Mouse (Mus musculus): ENCODE measurements around the gene Neu3. TPM values are rescaled to one million over a fixed set of nuclear protein-coding genes. Genes with fewer than 3 reads are reported as not detected.
A peak's percentile ranks its signal among the peaks of the same experiment; 100 is the strongest.
"Not testable (repeated sequence)": the region's sequence is repeated elsewhere in the genome, so short reads cannot be mapped to it uniquely, and the experiment has no call there.

The Neu3 gene
- polyA plus RNA-seq, 1 experiment from 2014 or later: 1.1 TPM

GRCm38 (mm10) chr7:99810814-99811213 lies 17.4 kb downstream of the Neu3 start:
- H3K36me3 ChIP-seq (ENCODE audit: control insufficient read depth, insufficient read depth, low read length): no peaks in the 10 kb centered on the region
- no peak overlapping the region for H3K27ac ChIP-seq (replicated peaks; ENCODE audit: low read depth, low read length)
- no peaks in the 10 kb centered on the region for H3K27me3 ChIP-seq (ENCODE audit: control insufficient read depth, insufficient read depth, low read length)
- 91% methylated on average over 2 of the region's 2 CpGs for WGBS
- no peak overlapping the region for H3K4me3 ChIP-seq (ENCODE audit: low read depth, low read length)
- ATAC-seq (ENCODE audit: insufficient number of reproducible peaks, low FRiP score, low TSS enrichment, low read depth): no peak
- no peak overlapping the region for H3K9ac ChIP-seq (ENCODE audit: low read length)
- no peak overlapping the region for H3K4me2 ChIP-seq (ENCODE audit: low read depth, severe bottlenecking)
- no peaks in the 10 kb centered on the region for H3K4me1 ChIP-seq (ENCODE audit: control insufficient read depth, insufficient read depth, low read length)
- H3K9me3 ChIP-seq (ENCODE audit: control insufficient read depth, low read length): no peaks in the 10 kb centered on the region
- no peak for DNase-seq (ENCODE audit: low spot score)

GRCm38 (mm10) chr7:99807043-99807442 lies 21.2 kb downstream of the Neu3 start:
- ATAC-seq (ENCODE audit: insufficient number of reproducible peaks, low FRiP score, low TSS enrichment, low read depth); H3K27me3 ChIP-seq (ENCODE audit: control insufficient read depth, insufficient read depth, low read length): not testable (repeated sequence)

GRCm38 (mm10) chr7:99805340-99805739 lies 22.9 kb downstream of the Neu3 start:
- H3K9me3 ChIP-seq (ENCODE audit: control insufficient read depth, low read length): no peaks in the 10 kb centered on the region
- DNase-seq (ENCODE audit: low spot score): no peak
- H3K27me3 ChIP-seq (ENCODE audit: control insufficient read depth, insufficient read depth, low read length): no peaks in the 10 kb centered on the region
- WGBS: 81% methylated on average over 1 of the region's 1 CpGs
- H3K27ac ChIP-seq (replicated peaks; ENCODE audit: low read depth, low read length): no peak overlapping the region
- no peak overlapping the region for H3K4me3 ChIP-seq (ENCODE audit: low read depth, low read length)
- no peak overlapping the region for H3K9ac ChIP-seq (ENCODE audit: low read length)
- H3K4me1 ChIP-seq (ENCODE audit: control insufficient read depth, insufficient read depth, low read length): no peaks in the 10 kb centered on the region
- H3K36me3 ChIP-seq (ENCODE audit: control insufficient read depth, insufficient read depth, low read length): no peaks in the 10 kb centered on the region
- H3K4me2 ChIP-seq (ENCODE audit: low read depth, severe bottlenecking): no peak overlapping the region
- ATAC-seq (ENCODE audit: insufficient number of reproducible peaks, low FRiP score, low TSS enrichment, low read depth): no peak

More at GRCm38 (mm10) chr7:99807043-99807442, 21.2 kb downstream of the Neu3 start:
- not testable (repeated sequence) for H3K4me1 ChIP-seq (ENCODE audit: control insufficient read depth, insufficient read depth, low read length); H3K27ac ChIP-seq (replicated peaks; ENCODE audit: low read depth, low read length); DNase-seq (ENCODE audit: low spot score); H3K9me3 ChIP-seq (ENCODE audit: control insufficient read depth, low read length); H3K36me3 ChIP-seq (ENCODE audit: control insufficient read depth, insufficient read depth, low read length); H3K9ac ChIP-seq (ENCODE audit: low read length); H3K4me2 ChIP-seq (ENCODE audit: low read depth, severe bottlenecking); H3K4me3 ChIP-seq (ENCODE audit: low read depth, low read length)
- WGBS: 84% methylated on average over 7 of the region's 7 CpGs

- not testable (repeated sequence) for H3K4me1 ChIP-seq (ENCODE audit: control insufficient read depth, insufficient read depth, low read length); H3K9ac ChIP-seq (ENCODE audit: low read length); ATAC-seq (ENCODE audit: insufficient number of reproducible peaks, low FRiP score, low TSS enrichment, low read depth); H3K27ac ChIP-seq (replicated peaks; ENCODE audit: low read depth, low read length); H3K4me3 ChIP-seq (ENCODE audit: low read depth, low read length); DNase-seq (ENCODE audit: low spot score); H3K36me3 ChIP-seq (ENCODE audit: control insufficient read depth, insufficient read depth, low read length); H3K4me2 ChIP-seq (ENCODE audit: low read depth, severe bottlenecking); H3K9me3 ChIP-seq (ENCODE audit: control insufficient read depth, low read length); H3K27me3 ChIP-seq (ENCODE audit: control insufficient read depth, insufficient read depth, low read length)
- WGBS: 80% methylated on average over 3 of the region's 3 CpGs
These were observed 24.2 kb downstream of the Neu3 start for GRCm38 (mm10) chr7:99804033-99804432.

- H3K4me2 ChIP-seq (ENCODE audit: low read depth, severe bottlenecking): no peak overlapping the region
- WGBS: 68% methylated on average over 8 of the region's 8 CpGs
- H3K9ac ChIP-seq (ENCODE audit: low read length): no peak overlapping the region
- no peak overlapping the region for H3K27ac ChIP-seq (replicated peaks; ENCODE audit: low read depth, low read length)
- H3K36me3 ChIP-seq (ENCODE audit: control insufficient read depth, insufficient read depth, low read length): no peaks in the 10 kb centered on the region
- DNase-seq (ENCODE audit: low spot score): no peak
- no peaks in the 10 kb centered on the region for H3K27me3 ChIP-seq (ENCODE audit: control insufficient read depth, insufficient read depth, low read length)
- ATAC-seq (ENCODE audit: insufficient number of reproducible peaks, low FRiP score, low TSS enrichment, low read depth): no peak
- H3K9me3 ChIP-seq (ENCODE audit: control insufficient read depth, low read length): no peaks in the 10 kb centered on the region
- no peaks in the 10 kb centered on the region for H3K4me1 ChIP-seq (ENCODE audit: control insufficient read depth, insufficient read depth, low read length)
- no peak overlapping the region for H3K4me3 ChIP-seq (ENCODE audit: low read depth, low read length)
These were observed 24.7 kb downstream of the Neu3 start for GRCm38 (mm10) chr7:99803535-99803934.

GRCm38 (mm10) chr7:99799118-99799517 lies 29.1 kb downstream of the Neu3 start:
- no peak overlapping the region for H3K4me2 ChIP-seq (ENCODE audit: low read depth, severe bottlenecking)
- no peak overlapping the region for H3K4me3 ChIP-seq (ENCODE audit: low read depth, low read length)
- ATAC-seq (ENCODE audit: insufficient number of reproducible peaks, low FRiP score, low TSS enrichment, low read depth) (no peak), DNase-seq (ENCODE audit: low spot score) (no peak)
- WGBS: 79% methylated on average over 7 of the region's 7 CpGs
- H3K4me1 ChIP-seq (ENCODE audit: control insufficient read depth, insufficient read depth, low read length): peaks cover 10% of the 10 kb centered on the region
- H3K9me3 ChIP-seq (ENCODE audit: control insufficient read depth, low read length): no peaks in the 10 kb centered on the region
- H3K27me3 ChIP-seq (ENCODE audit: control insufficient read depth, insufficient read depth, low read length): 0 out of 2 replicates have a peak, but pooled peaks cover 6% of the 10 kb centered on the region
- no peak overlapping the region for H3K27ac ChIP-seq (replicated peaks; ENCODE audit: low read depth, low read length)
- H3K36me3 ChIP-seq (ENCODE audit: control insufficient read depth, insufficient read depth, low read length): no peaks in the 10 kb centered on the region
- H3K9ac ChIP-seq (ENCODE audit: low read length): no peak overlapping the region

- Histone ChIP-seq H3K4me1 (ENCODE audit: control insufficient read depth, insufficient read depth, low read length) (peaks cover 10% of the 10 kb centered on the region), H3K9ac (ENCODE audit: low read length) (no peak overlapping the region), H3K4me3 (ENCODE audit: low read depth, low read length) (no peak overlapping the region), H3K4me2 (ENCODE audit: low read depth, severe bottlenecking) (no peak overlapping the region), H3K9me3 (ENCODE audit: control insufficient read depth, low read length) (no peaks in the 10 kb centered on the region), H3K36me3 (ENCODE audit: control insufficient read depth, insufficient read depth, low read length) (no peaks in the 10 kb centered on the region), H3K27ac (replicated peaks; ENCODE audit: low read depth, low read length) (no peak overlapping the region), H3K27me3 (ENCODE audit: control insufficient read depth, insufficient read depth, low read length) (0 out of 2 replicates have a peak, but pooled peaks cover 6% of the 10 kb centered on the region)
- WGBS: 38% methylated on average over 6 of the region's 6 CpGs
- DNase-seq (ENCODE audit: low spot score): peak; percentile 67
- ATAC-seq (ENCODE audit: insufficient number of reproducible peaks, low FRiP score, low TSS enrichment, low read depth): no peak
These were observed 30.1 kb downstream of the Neu3 start for GRCm38 (mm10) chr7:99797911-99798647.

- 79% methylated on average over 3 of the region's 3 CpGs for WGBS
- ATAC-seq (ENCODE audit: insufficient number of reproducible peaks, low FRiP score, low TSS enrichment, low read depth): no peak
These were observed 31.0 kb downstream of the Neu3 start for GRCm38 (mm10) chr7:99797261-99797660.

More at GRCm38 (mm10) chr7:99797261-99797660, 31.0 kb downstream of the Neu3 start:
- Histone ChIP-seq H3K9me3 (ENCODE audit: control insufficient read depth, low read length) (no peaks in the 10 kb centered on the region), H3K4me1 (ENCODE audit: control insufficient read depth, insufficient read depth, low read length) (peaks cover 10% of the 10 kb centered on the region), H3K27me3 (ENCODE audit: control insufficient read depth, insufficient read depth, low read length) (0 out of 2 replicates have a peak, but pooled peaks cover 6% of the 10 kb centered on the region), H3K9ac (ENCODE audit: low read length) (no peak overlapping the region), H3K4me3 (ENCODE audit: low read depth, low read length) (no peak overlapping the region), H3K27ac (replicated peaks; ENCODE audit: low read depth, low read length) (no peak overlapping the region), H3K4me2 (ENCODE audit: low read depth, severe bottlenecking) (no peak overlapping the region), H3K36me3 (ENCODE audit: control insufficient read depth, insufficient read depth, low read length) (no peaks in the 10 kb centered on the region)
- DNase-seq (ENCODE audit: low spot score): no peak
